Mouse (Mus musculus): ENCODE results near the gene Lmo4.

DNA sequence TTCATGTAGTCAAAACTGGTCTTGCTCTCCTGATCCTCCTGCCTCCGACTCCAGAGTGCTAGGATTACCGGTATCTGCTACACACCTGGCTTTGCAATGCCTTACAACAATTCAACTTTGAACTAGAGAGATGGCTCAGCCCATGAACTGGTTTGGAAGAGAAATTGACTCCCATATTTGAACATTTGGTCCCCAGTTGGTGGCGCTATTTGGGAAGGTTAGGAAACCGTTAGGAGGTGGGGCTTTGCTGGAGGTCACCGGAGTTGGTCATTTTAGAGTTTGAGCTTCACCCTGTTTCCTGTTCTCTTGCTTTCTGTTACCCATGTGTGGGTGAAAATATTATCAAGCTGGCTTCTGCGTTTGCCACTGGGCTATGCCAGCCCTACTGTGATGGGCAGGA, 22.8 kb downstream of the Lmo4 start:
- TF ChIP-seq CTCF (IDR thresholded peaks at IDR 0.05; ENCODE audit: low read depth) (no peak), EP300 (optimal IDR thresholded peaks at IDR 0.05) (no peak)
